Mouse (Mus musculus) heart, embryonic 16.5 days (tissue): Measurements from ENCODE around the gene Ywhab. TPM values are rescaled to one million over a fixed set of nuclear protein-coding genes. Genes with fewer than 3 reads are reported as not detected.

Experiments used
- ATAC-seq: fragments of 200-750 bp; cut with Nextera tagmentation; replicated peaks from 2 replicates; pipeline ENCODE4 v1.8.0; 2017; ENCODE audit warnings: moderate number of reproducible peaks; ENCODE audit not compliant: insufficient read depth, low FRiP score; ENCODE audit errors: extremely low read depth
- H3K27ac ChIP-seq: fragments of 300-500 bp; sonication (generic); 2 replicates; pipeline ENCODE4 v1.5.1; 2014; ENCODE audit warnings: mild to moderate bottlenecking, low read length, control low read depth, moderate library complexity
- H3K27me3 ChIP-seq: fragments of 300-500 bp; sonication (generic); 2 replicates; pipeline ENCODE4 v1.6.1; 2014; ENCODE audit warnings: low read length, mixed read lengths; ENCODE audit not compliant: control insufficient read depth, insufficient read depth
- H3K36me3 ChIP-seq: fragments of 300-500 bp; sonication (generic); 2 replicates; pipeline ENCODE4 v1.6.1; 2014; ENCODE audit not compliant: control insufficient read depth, insufficient read depth
- H3K4me1 ChIP-seq: fragments of 300-500 bp; sonication (generic); 2 replicates; pipeline ENCODE4 v1.6.1; 2014; ENCODE audit warnings: low read length, mixed read lengths; ENCODE audit not compliant: control insufficient read depth, insufficient read depth
- H3K4me2 ChIP-seq: fragments of 300-500 bp; sonication (generic); 2 replicates; pipeline ENCODE4 v1.6.1; 2014; ENCODE audit warnings: low read depth, mild to moderate bottlenecking, control low read depth, low read length
- H3K4me3 ChIP-seq: fragments of 300-500 bp; sonication (generic); 2 replicates; pipeline ENCODE4 v1.5.1; 2014; ENCODE audit warnings: mild to moderate bottlenecking, control low read depth, low read length
- H3K9ac ChIP-seq: fragments of 300-500 bp; sonication (generic); 2 replicates; pipeline ENCODE4 v1.6.1; 2014; ENCODE audit warnings: low read length, control low read depth
- H3K9me3 ChIP-seq: fragments of 300-500 bp; sonication (generic); replicated peaks from 2 replicates; pipeline ENCODE4 v1.6.1; 2016; ENCODE audit warnings: low read length; ENCODE audit not compliant: control insufficient read depth
- whole genome bisulfite sequencing: fragments of 180-500 bp; shearing (Covaris S2); extraction: QIAGEN DNeasy Blood & Tissue Kit; methylation state at CpG from one replicate; pipeline ENCODE4 v1.1.7; 2014; 5-methylcytosine and 5-hydroxymethylcytosine counted together
- polyA plus RNA-seq: library from polyadenylated mRNA; unstranded; fragments of >200 nt; fragmentation: Nextera tagmentation; extraction: Ambion mirVana; gene quantifications from 2 replicates; pipeline ENCODE4 v1.2.1, GENCODE M21; 2015

Ywhab gene
- 198 TPM in 2 replicates for polyA plus RNA-seq

DNA sequence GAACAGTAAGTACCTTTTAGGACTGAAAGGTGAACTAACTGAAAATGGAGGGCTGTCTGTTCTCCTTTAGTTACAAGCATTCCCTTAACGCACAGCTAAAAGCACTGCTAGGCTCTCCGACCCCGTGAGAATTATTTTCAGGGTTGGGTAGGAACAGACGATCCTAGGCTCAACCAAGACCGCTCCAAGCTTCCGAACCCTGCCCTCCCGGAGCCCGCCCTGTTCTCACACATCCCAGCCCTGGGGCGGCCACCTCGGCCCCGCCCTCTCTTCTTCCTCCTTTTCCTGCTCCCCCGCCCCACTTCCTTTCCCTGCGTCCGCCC lies at the start of gene Ywhab:
Gene Ywhab, plus strand, starts transcription at position 307 of the 323 bp plus-strand sequence.
- 0% methylated on average over 11 of the region's 14 CpGs for WGBS
- H3K4me3 ChIP-seq = peak within 1 kb of the TSS; percentile 98
- no peaks in the 10 kb centered on the region; the same call in 1 of the 2 replicates for H3K27me3 ChIP-seq
- no peaks in the 10 kb centered on the region for H3K9me3 ChIP-seq
- H3K36me3 ChIP-seq = peaks cover 3% of the 10 kb centered on the region; the same call in 1 of the 2 replicates
- H3K4me1 ChIP-seq = peaks cover 19% of the 10 kb centered on the region
- no peak for ATAC-seq
- H3K27ac ChIP-seq = peak within 1 kb of the TSS; percentile 97
- peak within 1 kb of the TSS; percentile 98 for H3K9ac ChIP-seq
- H3K4me2 ChIP-seq = peak within 1 kb of the TSS; percentile 89

DNA sequence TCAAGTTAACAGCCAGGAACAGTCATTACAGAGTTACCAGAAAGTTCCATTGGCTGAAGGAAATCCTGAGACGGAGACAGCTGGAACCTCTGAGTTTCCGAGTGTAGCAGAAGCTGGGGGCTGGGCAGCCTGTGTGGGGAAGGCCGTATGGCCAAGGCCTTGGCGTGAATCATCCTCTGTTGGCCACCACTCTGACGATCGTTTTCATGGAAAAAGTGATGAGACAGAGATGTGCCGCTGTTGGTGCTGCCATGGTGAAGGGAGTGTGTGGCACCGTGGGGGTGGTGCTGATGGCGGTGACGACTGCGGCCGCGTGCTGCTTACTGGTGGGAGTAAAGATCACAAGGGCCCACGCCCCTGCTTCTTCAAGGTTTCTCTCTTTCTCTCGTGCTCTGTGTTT lies 48.5 kb upstream of the Ywhab start:
- H3K9me3 ChIP-seq = no peaks in the 10 kb centered on the region
- 0 out of 2 replicates have a peak, but pooled peaks cover 2% of the 10 kb centered on the region for H3K4me1 ChIP-seq
- no peak overlapping the region for H3K4me3 ChIP-seq
- H3K4me2 ChIP-seq = no peak overlapping the region
- H3K9ac ChIP-seq = no peak overlapping the region
- no peaks in the 10 kb centered on the region for H3K36me3 ChIP-seq
- H3K27ac ChIP-seq = no peak overlapping the region
- peaks cover 4% of the 10 kb centered on the region; the same call in 1 of the 2 replicates for H3K27me3 ChIP-seq
- ATAC-seq = no peak
- WGBS = 59% methylated on average over 15 of the region's 15 CpGs

DNA sequence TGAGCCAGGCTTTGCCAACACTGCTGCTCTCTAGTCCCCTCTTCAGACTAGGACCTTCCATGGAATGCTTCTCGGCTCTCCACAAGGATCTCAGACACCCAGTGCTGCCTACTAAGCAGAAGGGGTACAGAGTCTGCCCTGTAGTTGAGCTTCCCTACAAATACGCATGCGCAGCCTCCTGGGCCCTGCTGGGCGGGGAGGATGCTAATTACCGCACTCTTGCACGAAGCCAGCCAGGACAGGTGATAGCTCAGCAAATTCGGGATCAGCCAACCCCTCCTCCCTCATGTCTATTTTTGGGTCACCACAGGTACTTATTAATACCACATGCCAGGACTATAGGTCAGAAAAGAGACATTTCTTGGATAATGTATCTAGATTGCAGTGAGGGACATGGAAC lies 46.8 kb upstream of the Ywhab start:
- H3K27ac ChIP-seq = no peak overlapping the region
- peaks cover 8% of the 10 kb centered on the region; the same call in 1 of the 2 replicates for H3K27me3 ChIP-seq
- 68% methylated on average over 7 of the region's 7 CpGs for WGBS
- H3K4me1 ChIP-seq = 0 out of 2 replicates have a peak, but pooled peaks cover 2% of the 10 kb centered on the region
- H3K9me3 ChIP-seq = no peaks in the 10 kb centered on the region
- no peak overlapping the region for H3K4me2 ChIP-seq
- no peak overlapping the region for H3K4me3 ChIP-seq
- ATAC-seq = no peak
- no peak overlapping the region for H3K9ac ChIP-seq
- H3K36me3 ChIP-seq = no peaks in the 10 kb centered on the region

DNA sequence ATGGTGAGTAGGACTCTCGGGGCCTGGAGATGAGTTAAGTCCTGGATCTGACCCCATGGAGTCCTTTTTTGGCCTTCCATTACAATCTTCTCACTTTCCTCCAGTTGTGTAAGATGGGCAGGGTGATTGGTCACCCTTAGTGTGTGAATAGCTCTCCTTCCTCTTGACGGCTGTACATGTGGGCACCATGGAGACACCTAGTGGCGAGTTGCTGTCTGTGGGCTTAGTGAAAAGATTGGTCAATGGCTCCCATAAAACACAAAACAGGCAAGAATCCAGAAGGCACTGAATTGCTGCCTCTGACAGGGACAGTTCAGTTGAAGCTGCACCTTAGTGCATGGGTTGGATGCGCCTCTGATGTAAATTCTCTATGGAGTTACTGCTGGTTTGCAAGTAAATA lies 43.0 kb upstream of the Ywhab start:
- no peaks in the 10 kb centered on the region for H3K36me3 ChIP-seq
- peak; percentile 67; the same call in 1 of the 2 replicates for ATAC-seq
- H3K27me3 ChIP-seq = peaks cover 8% of the 10 kb centered on the region; the same call in 1 of the 2 replicates
- H3K9me3 ChIP-seq = no peaks in the 10 kb centered on the region
- H3K4me3 ChIP-seq = no peak overlapping the region
- no peaks in the 10 kb centered on the region for H3K4me1 ChIP-seq
- H3K27ac ChIP-seq = no peak overlapping the region
- H3K4me2 ChIP-seq = no peak overlapping the region
- no peak overlapping the region for H3K9ac ChIP-seq
- 17% methylated on average over 4 of the region's 4 CpGs for WGBS

DNA sequence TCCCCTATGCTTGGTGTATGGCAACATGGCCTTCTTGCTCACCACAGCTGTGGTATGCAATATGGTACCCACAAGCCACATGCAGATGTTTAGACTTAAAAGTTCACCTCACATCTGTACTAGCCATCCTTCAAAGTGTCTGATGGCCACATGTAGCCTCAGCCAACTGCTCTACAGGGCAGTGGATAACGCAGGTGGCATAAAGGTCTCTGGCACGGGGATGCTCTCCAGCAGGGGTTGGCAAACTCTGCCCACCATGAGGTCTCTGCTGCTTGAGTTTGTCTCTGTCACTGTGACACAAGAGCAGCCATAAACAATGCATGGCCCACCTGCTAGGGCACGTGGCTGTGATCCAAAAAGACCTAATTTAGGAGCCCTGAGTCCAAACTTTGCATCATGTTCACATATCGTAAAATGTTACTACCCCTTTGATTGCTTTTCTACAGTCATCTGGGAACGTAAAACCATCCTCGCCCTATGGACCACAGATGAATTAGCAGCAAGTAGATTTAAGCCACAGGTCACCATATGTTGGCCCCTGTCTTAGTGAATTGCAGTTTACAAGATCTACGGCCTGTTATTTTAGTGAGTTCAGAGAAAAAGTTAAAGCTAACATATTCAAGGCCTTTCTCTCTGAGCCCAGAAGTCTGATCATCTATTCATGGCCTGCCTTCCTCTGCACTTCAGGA lies 41.0 kb upstream of the Ywhab start:
- H3K27me3 ChIP-seq = peaks cover 8% of the 10 kb centered on the region; the same call in 1 of the 2 replicates
- no peak overlapping the region for H3K9ac ChIP-seq
- 78% methylated on average over 7 of the region's 7 CpGs for WGBS
- H3K27ac ChIP-seq = no peak overlapping the region
- no peaks in the 10 kb centered on the region for H3K4me1 ChIP-seq
- no peak for ATAC-seq
- no peaks in the 10 kb centered on the region for H3K9me3 ChIP-seq
- H3K36me3 ChIP-seq = no peaks in the 10 kb centered on the region
- H3K4me3 ChIP-seq = no peak overlapping the region
- no peak overlapping the region for H3K4me2 ChIP-seq

DNA sequence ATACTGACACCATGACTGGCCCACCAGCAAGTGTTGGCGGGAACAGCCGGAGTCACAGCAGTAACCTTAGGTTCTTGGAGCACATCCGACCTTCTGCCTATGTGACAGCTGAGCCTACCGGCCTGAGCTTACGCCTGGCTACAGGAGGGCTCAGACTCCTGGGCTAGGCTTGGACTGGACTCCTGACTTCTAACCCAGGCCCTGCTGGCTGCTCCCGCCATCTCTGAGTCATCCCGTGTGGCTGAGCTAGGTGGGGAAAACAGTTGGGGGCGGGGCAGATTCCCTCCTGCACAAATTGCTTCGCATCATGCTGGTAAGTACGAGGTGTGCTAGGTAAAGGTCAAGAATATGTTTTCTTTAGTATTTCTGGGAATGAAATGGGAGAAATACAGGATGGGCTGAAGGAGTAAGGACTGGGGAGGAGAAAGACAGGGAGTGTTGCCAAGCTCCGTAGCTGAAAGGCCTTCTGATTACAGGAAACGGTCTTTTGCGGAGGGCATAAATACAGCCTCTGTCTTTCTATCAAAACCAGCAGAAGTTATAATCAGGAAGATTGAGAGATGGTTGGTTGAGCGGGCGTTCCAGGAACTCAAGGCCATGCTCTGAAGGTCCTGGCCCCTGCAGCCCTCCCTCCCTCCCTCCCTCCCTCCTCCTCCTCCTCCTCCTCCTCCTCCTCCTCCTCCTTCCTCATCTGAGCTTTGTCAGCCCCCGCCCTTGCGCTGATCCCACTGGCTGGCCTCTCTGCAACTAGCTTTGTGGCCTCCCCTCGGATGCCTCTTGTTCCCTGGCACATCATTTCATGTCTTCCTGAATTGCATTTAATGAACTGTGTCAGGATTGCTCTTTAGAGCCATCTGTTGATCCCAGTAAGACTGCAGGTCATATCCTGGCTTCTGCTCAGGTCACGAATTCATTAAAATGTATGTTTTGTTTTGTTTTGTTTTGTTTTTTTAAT lies 29.9 kb upstream of the Ywhab start:
- Histone ChIP-seq H3K4me3 (no peak overlapping the region), H3K4me2 (no peak overlapping the region), H3K9me3 (no peaks in the 10 kb centered on the region), H3K9ac (no peak overlapping the region), H3K27me3 (peaks cover 6% of the 10 kb centered on the region; the same call in 1 of the 2 replicates), H3K36me3 (no peaks in the 10 kb centered on the region), H3K27ac (no peak overlapping the region), H3K4me1 (no peaks in the 10 kb centered on the region)
- ATAC-seq = no peak
- 63% methylated on average over 19 of the region's 19 CpGs for WGBS

DNA sequence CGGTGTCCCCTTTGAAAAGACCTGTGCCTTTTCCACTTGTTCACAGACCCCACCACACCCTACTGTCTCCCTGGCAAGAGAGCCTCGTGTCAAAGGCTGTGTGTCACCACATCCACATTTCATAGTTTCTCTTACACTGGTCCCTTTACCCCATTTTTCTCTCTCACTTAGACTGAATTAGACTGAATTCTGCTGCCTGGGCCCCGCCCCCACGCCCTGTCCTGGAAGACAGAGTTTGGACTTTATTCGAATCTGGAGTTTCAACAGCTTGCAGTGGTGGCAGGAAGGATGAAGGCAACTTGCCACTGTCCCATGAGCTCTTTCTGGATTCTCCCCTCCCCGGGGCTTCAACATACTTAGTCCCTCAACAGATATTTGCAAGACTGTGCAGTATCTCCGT lies 29.1 kb upstream of the Ywhab start:
- whole genome bisulfite sequencing = 63% methylated on average over 7 of the region's 7 CpGs

DNA sequence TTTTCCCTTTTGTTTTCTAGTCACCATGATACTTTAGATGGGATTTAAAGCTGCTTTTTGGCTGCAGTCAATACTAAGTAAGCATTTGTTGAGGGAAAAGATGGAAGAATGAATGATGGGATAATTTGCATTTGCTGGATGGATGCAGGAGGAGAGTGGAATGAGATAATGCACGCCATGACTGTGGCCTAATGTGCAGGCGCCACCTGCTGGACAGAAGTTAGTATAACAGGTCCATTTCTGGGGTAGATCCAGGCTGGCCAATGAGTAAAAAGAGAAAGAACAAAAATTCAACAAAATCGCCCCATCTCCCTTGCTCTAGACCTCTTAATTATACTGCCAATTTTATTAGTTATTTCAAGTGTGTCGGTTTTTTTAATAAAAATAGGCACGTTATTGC lies 26.2 kb upstream of the Ywhab start:
- WGBS = 1% methylated on average over 5 of the region's 5 CpGs
- no peak for ATAC-seq
- H3K27me3 ChIP-seq = peaks cover 10% of the 10 kb centered on the region; the same call in 1 of the 2 replicates

More for the DNA sequence above, 29.1 kb upstream of the Ywhab start:
- H3K27ac ChIP-seq = no peak overlapping the region
- H3K9me3 ChIP-seq = no peaks in the 10 kb centered on the region
- H3K36me3 ChIP-seq = no peaks in the 10 kb centered on the region
- H3K4me2 ChIP-seq = no peak overlapping the region
- H3K4me1 ChIP-seq = no peaks in the 10 kb centered on the region
- H3K4me3 ChIP-seq = no peak overlapping the region
- H3K27me3 ChIP-seq = peaks cover 6% of the 10 kb centered on the region; the same call in 1 of the 2 replicates
- H3K9ac ChIP-seq = no peak overlapping the region
- no peak for ATAC-seq

DNA sequence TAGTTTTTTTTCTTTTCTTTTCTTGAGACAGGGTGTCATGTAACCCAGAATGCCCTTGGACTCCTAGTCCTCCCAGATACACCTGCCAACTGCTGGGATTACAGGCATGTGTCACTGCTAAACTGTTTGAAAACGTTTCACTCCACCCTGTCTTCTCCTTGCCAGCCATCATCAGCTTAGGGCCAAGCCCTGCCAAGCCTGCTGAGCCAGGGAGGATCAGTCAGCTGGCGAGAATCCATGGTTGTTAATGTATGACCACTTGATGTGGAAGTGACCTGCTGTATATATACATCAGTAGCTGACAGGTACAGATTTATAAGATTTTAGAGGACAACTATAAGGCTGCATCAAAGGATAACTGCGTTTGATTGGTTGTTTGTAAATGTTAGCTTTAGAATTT lies 24.4 kb upstream of the Ywhab start:
- 46% methylated on average over 3 of the region's 3 CpGs for WGBS

More for the DNA sequence above, 26.2 kb upstream of the Ywhab start:
- H3K27ac ChIP-seq = no peak overlapping the region
- no peak overlapping the region for H3K9ac ChIP-seq
- no peaks in the 10 kb centered on the region for H3K9me3 ChIP-seq
- no peak overlapping the region for H3K4me3 ChIP-seq
- H3K36me3 ChIP-seq = no peaks in the 10 kb centered on the region
- no peak overlapping the region for H3K4me2 ChIP-seq
- H3K4me1 ChIP-seq = no peaks in the 10 kb centered on the region

More for the DNA sequence above, 24.4 kb upstream of the Ywhab start:
- H3K9me3 ChIP-seq = no peaks in the 10 kb centered on the region
- no peak overlapping the region for H3K9ac ChIP-seq
- H3K4me2 ChIP-seq = no peak overlapping the region
- H3K4me1 ChIP-seq = no peaks in the 10 kb centered on the region
- H3K36me3 ChIP-seq = no peaks in the 10 kb centered on the region
- no peak for ATAC-seq
- no peak overlapping the region for H3K27ac ChIP-seq
- no peak overlapping the region for H3K4me3 ChIP-seq
- peaks cover 10% of the 10 kb centered on the region; the same call in 1 of the 2 replicates for H3K27me3 ChIP-seq
